33 mouse cellular contexts compared by ENCODE assay signal in the genomic region with DNA sequence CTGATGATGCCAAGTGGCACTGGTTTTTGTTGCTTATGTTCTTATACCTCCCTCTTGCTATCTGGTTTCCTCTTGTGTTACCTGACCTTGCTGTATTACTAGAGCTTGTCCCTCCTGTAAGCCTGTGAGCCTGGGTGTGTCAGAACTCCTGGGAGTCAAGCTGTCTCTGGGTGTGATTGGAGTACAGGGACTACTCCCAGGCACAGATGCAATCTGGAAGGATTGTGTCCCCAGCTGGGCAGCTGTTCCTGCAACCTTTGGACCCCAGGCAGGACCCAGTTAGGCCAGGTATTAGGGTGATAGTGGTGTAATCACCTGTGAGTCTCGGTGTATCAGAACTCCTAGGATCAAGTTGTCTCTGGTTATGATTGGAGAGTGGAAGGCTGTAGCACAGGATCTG.
"Had no signal": no experiment of that assay in that cellular context is flagged by ENCODE, and none has a peak within 500 bp of the region (broad histone marks: within the 10 kb centered on the region; RNA-seq: fewer than 3 reads in every experiment).

No protein-coding gene starts in this region.

- ATAC-seq: hindbrain, embryonic 16.5 days; hindbrain, postnatal 0 days; inflammation-experienced regulatory T-cells, adult 6 months had no signal

- H3K27ac ChIP-seq: heart, embryonic 10.5 days; heart, embryonic 13.5 days; heart, embryonic 15.5 days; hindbrain, embryonic 10.5 days; hindbrain, embryonic 12.5 days; hindbrain, embryonic 13.5 days; hindbrain, embryonic 14.5 days; hindbrain, embryonic 15.5 days; hindbrain, postnatal 0 days; kidney, embryonic 15.5 days; kidney, postnatal 0 days; layer of hippocampus, adult 2 months; left cerebral cortex, adult 2 months had no signal

- H3K4me2 ChIP-seq: heart, embryonic 11.5 days; heart, embryonic 12.5 days; heart, embryonic 13.5 days; heart, embryonic 15.5 days; hindbrain, embryonic 12.5 days; hindbrain, embryonic 13.5 days; hindbrain, embryonic 14.5 days; hindbrain, embryonic 15.5 days; kidney, embryonic 15.5 days had no signal

- H3K36me3 ChIP-seq: heart, embryonic 10.5 days; heart, embryonic 12.5 days; heart, embryonic 13.5 days; heart, embryonic 15.5 days; hindbrain, embryonic 10.5 days; hindbrain, embryonic 12.5 days; hindbrain, embryonic 13.5 days; hindbrain, embryonic 15.5 days; kidney, embryonic 15.5 days had no signal

- H3K4me1 ChIP-seq: heart, embryonic 10.5 days; heart, embryonic 12.5 days; heart, embryonic 13.5 days; heart, embryonic 15.5 days; hindbrain, embryonic 10.5 days; hindbrain, embryonic 12.5 days; hindbrain, embryonic 13.5 days; hindbrain, embryonic 15.5 days; kidney, embryonic 15.5 days had no signal

- H3K4me3 ChIP-seq: heart, embryonic 10.5 days; heart, embryonic 12.5 days; heart, embryonic 13.5 days; heart, embryonic 15.5 days; hindbrain, embryonic 10.5 days; hindbrain, embryonic 12.5 days; hindbrain, embryonic 13.5 days; hindbrain, embryonic 15.5 days; kidney, embryonic 15.5 days; layer of hippocampus, adult 2 months; left cerebral cortex, adult 2 months had no signal

- H3K9me3 ChIP-seq: heart, embryonic 10.5 days; heart, embryonic 12.5 days; heart, embryonic 13.5 days; heart, embryonic 15.5 days; hindbrain, embryonic 12.5 days; hindbrain, embryonic 13.5 days; hindbrain, embryonic 15.5 days; kidney, embryonic 15.5 days had no signal

- H3K27me3 ChIP-seq: heart, embryonic 12.5 days; heart, embryonic 13.5 days; heart, embryonic 15.5 days; hindbrain, embryonic 12.5 days; hindbrain, embryonic 13.5 days; hindbrain, embryonic 15.5 days; kidney, embryonic 15.5 days had no signal

- DNase-seq: heart, postnatal 10 days; heart, postnatal 14 days; heart, postnatal 36 days; heart, postnatal 4 days; kidney, adult 11 months; kidney, adult 18-20 months; kidney, adult 2 months; kidney, adult 8-10 months; kidney, adult 9 months; kidney, postnatal 10 days; kidney, postnatal 14 days; kidney, postnatal 25 days; kidney, postnatal 36 days; kidney, postnatal 4 days; layer of hippocampus, adult 9-11 months; layer of hippocampus, postnatal 36 days had no signal

- H3K9ac ChIP-seq: heart, embryonic 12.5 days; heart, embryonic 13.5 days; heart, embryonic 15.5 days; hindbrain, embryonic 12.5 days; hindbrain, embryonic 13.5 days; hindbrain, embryonic 14.5 days; hindbrain, embryonic 15.5 days; kidney, embryonic 15.5 days had no signal
